Mouse (Mus musculus) gastrocnemius, adult 2 months (tissue): ENCODE data around the gene Cdh23. TPM values are rescaled to one million over a fixed set of nuclear protein-coding genes. Genes with fewer than 3 reads are reported as not detected.

Source experiments
- DNase-seq: peaks from one replicate; pipeline ENCODE4 v3.0.0; 2022
- H3K27ac ChIP-seq: fragments of 200-600 bp; 2 replicates; pipeline ENCODE4 v1.8.1; 2022; ENCODE audit warnings: mild to moderate bottlenecking
- H3K4me3 ChIP-seq: fragments of 200-600 bp; 2 replicates; pipeline ENCODE4 v1.8.1; 2022; ENCODE audit warnings: mild to moderate bottlenecking, moderate library complexity
- CTCF ChIP-seq: fragments of 200-600 bp; IDR thresholded peaks from 2 replicates; pipeline ENCODE4 v1.8.1; 2022; ENCODE audit warnings: antibody characterized with exemption, mild to moderate bottlenecking, moderate library complexity
- intact Hi-C: fragments of 180-260 bp; cut with DNase I; formaldehyde crosslinking; loops from one replicate; pipeline ENCODE4 v1.15.1; 2025
- total RNA-seq, 2 experiments: library from RNA; stranded (reverse); gene quantifications; 2 replicates each; pipeline ENCODE4 v1.2.3; 2021

Gene Cdh23
- total RNA-seq, 2 experiments from 2014 or later = 1.8 to 2.8 TPM

GRCm38 (mm10) chr10:60456662-60457397 lies 239.5 kb downstream of the Cdh23 start:
- intact Hi-C loops = no loop called here
- H3K27ac ChIP-seq = no peak overlapping the region
- no peak for TF ChIP-seq CTCF
- no peak for DNase-seq
- H3K4me3 ChIP-seq = no peak overlapping the region

- DNase-seq = no peak
- TF ChIP-seq CTCF = no peak
- H3K27ac ChIP-seq = no peak overlapping the region
- intact Hi-C loops = no loop called here
- H3K4me3 ChIP-seq = no peak overlapping the region
Measured at GRCm38 (mm10) chr10:60455193-60455592, 241.1 kb downstream of the Cdh23 start.

- H3K4me3 ChIP-seq = no peak overlapping the region
- no peak for DNase-seq
- intact Hi-C loops = no loop called here
- H3K27ac ChIP-seq = no peak overlapping the region
- TF ChIP-seq CTCF = no peak
Measured at GRCm38 (mm10) chr10:60447186-60447585, 249.1 kb downstream of the Cdh23 start.

GRCm38 (mm10) chr10:60445031-60445593 lies 251.2 kb downstream of the Cdh23 start:
- peak; percentile 28 for DNase-seq
- intact Hi-C loops = no loop called here
- Histone ChIP-seq H3K4me3 (no peak overlapping the region), H3K27ac (no peak overlapping the region)
- TF ChIP-seq CTCF = no peak

GRCm38 (mm10) chr10:60443078-60443477 lies 253.2 kb downstream of the Cdh23 start:
- no peak overlapping the region for H3K27ac ChIP-seq
- no peak overlapping the region for H3K4me3 ChIP-seq
- intact Hi-C loops = no loop called here
- TF ChIP-seq CTCF = peak; percentile 40; the same call in 1 of the 2 replicates
- DNase-seq = no peak

GRCm38 (mm10) chr10:60442321-60442720 lies 254.0 kb downstream of the Cdh23 start:
- no peak for TF ChIP-seq CTCF
- no peak for DNase-seq
- intact Hi-C loops = no loop called here
- H3K27ac ChIP-seq = no peak overlapping the region
- H3K4me3 ChIP-seq = no peak overlapping the region

- intact Hi-C loops = no loop called here
- no peak for DNase-seq
- Histone ChIP-seq H3K4me3 (no peak overlapping the region), H3K27ac (no peak overlapping the region)
- no peak for TF ChIP-seq CTCF
Measured at GRCm38 (mm10) chr10:60432679-60433078, 263.6 kb downstream of the Cdh23 start.

GRCm38 (mm10) chr10:60430591-60430990 lies 265.7 kb downstream of the Cdh23 start:
- no peak for DNase-seq
- Histone ChIP-seq H3K4me3 (no peak overlapping the region), H3K27ac (no peak overlapping the region)
- TF ChIP-seq CTCF = no peak
- intact Hi-C loops = no loop called here

GRCm38 (mm10) chr10:60430001-60430400 lies 266.3 kb downstream of the Cdh23 start:
- no peak for DNase-seq
- intact Hi-C loops = no loop called here
- Histone ChIP-seq H3K4me3 (no peak overlapping the region), H3K27ac (no peak overlapping the region)
- TF ChIP-seq CTCF = no peak

GRCm38 (mm10) chr10:60422756-60423155 lies 273.5 kb downstream of the Cdh23 start:
- Histone ChIP-seq H3K4me3 (no peak overlapping the region), H3K27ac (no peak overlapping the region)
- no peak for TF ChIP-seq CTCF
- intact Hi-C loops = no loop called here
- DNase-seq = no peak

- DNase-seq = no peak
- Histone ChIP-seq H3K4me3 (no peak overlapping the region), H3K27ac (no peak overlapping the region)
- TF ChIP-seq CTCF = peak; percentile 41
- intact Hi-C loops = loop anchor here (2.0 to 5.0 kb wide), 2 partner anchors 277 to 338 kb away; partner anchors contain the start of gene Cdh23
Measured at GRCm38 (mm10) chr10:60419624-60420023, 276.7 kb downstream of the Cdh23 start.

- no peak overlapping the region for H3K27ac ChIP-seq
- peak; percentile 88 for TF ChIP-seq CTCF
- H3K4me3 ChIP-seq = no peak overlapping the region
- DNase-seq = peak; percentile 70
- intact Hi-C loops = loop anchor here (2.0 to 5.0 kb wide), 2 partner anchors 279 to 339 kb away; partner anchors contain the start of gene Cdh23
Measured at GRCm38 (mm10) chr10:60418137-60418536, 278.2 kb downstream of the Cdh23 start.

- H3K4me3 ChIP-seq = no peak overlapping the region
- H3K27ac ChIP-seq = no peak overlapping the region
- TF ChIP-seq CTCF = no peak
- intact Hi-C loops = loop anchor here (5.0 kb wide), 1 partner anchor 340 kb away; no protein-coding TSS in a partner anchor
- DNase-seq = no peak
Measured at GRCm38 (mm10) chr10:60417041-60417440, 279.2 kb downstream of the Cdh23 start.
